Mouse (Mus musculus) heart, embryonic 14.5 days (tissue): ENCODE measurements at regions not wholly inside any gene's neighbourhood (a gene's known extent, or its start where the extent isn't known, plus 50 kb on each side); places are given as distances from the start of the nearest gene placed in this dataset.

Experiments used
- ATAC-seq: fragments of 200-750 bp; cut with Nextera tagmentation; 2 replicates; pipeline ENCODE4 v1.8.0; 2017; ENCODE audit warnings: low read depth, moderate TSS enrichment; ENCODE audit not compliant: insufficient number of reproducible peaks, insufficient read depth, low FRiP score
- H3K27ac ChIP-seq, 2 experiments: fragments of 200-500 bp in 1 of 2; fragments of 300-500 bp in 1 of 2; sonication (generic) in 1 of 2; replicated peaks in 1 of 2; 2 replicates each; pipeline ENCODE4 v1.5.1; 2012 to 2014; ENCODE audit warnings: low read depth in 2 of 2, low read length in 2 of 2, control low read depth in 1 of 2, mild to moderate bottlenecking in 1 of 2, mixed read lengths in 1 of 2; ENCODE audit not compliant: control insufficient read depth in 1 of 2, insufficient read depth in 1 of 2
- H3K27me3 ChIP-seq: fragments of 300-500 bp; sonication (generic); 2 replicates; pipeline ENCODE4 v1.6.1; 2014; ENCODE audit warnings: mild to moderate bottlenecking, low read length, control low read depth; ENCODE audit not compliant: control insufficient read depth, insufficient read depth
- H3K36me3 ChIP-seq: fragments of 300-500 bp; sonication (generic); 2 replicates; pipeline ENCODE4 v1.6.1; 2014; ENCODE audit warnings: mild to moderate bottlenecking, control low read depth, low read length, mixed read lengths; ENCODE audit not compliant: control insufficient read depth, insufficient read depth
- H3K4me1 ChIP-seq, 2 experiments: fragments of 200-500 bp in 1 of 2; fragments of 300-500 bp in 1 of 2; sonication (generic) in 1 of 2; 2 replicates each; pipeline ENCODE4 v1.6.1; 2012 to 2014; ENCODE audit warnings: low read length in 2 of 2, control low read depth in 1 of 2, mixed read lengths in 1 of 2; ENCODE audit not compliant: control insufficient read depth in 2 of 2, insufficient read depth in 2 of 2
- H3K4me2 ChIP-seq: fragments of 300-500 bp; sonication (generic); 2 replicates; pipeline ENCODE4 v1.6.1; 2014; ENCODE audit warnings: mild to moderate bottlenecking, low read length
- H3K4me3 ChIP-seq, 2 experiments: fragments of 200-500 bp in 1 of 2; fragments of 300-500 bp in 1 of 2; sonication (generic) in 1 of 2; 2 replicates each; pipeline ENCODE4 v1.5.1; 2012 to 2014; ENCODE audit warnings: low read length in 2 of 2, mild to moderate bottlenecking in 2 of 2, control low read depth in 1 of 2, low read depth in 1 of 2, moderate library complexity in 1 of 2; ENCODE audit not compliant: control insufficient read depth in 1 of 2, insufficient read depth in 1 of 2
- H3K9ac ChIP-seq: fragments of 300-500 bp; sonication (generic); 2 replicates; pipeline ENCODE4 v1.6.1; 2014; ENCODE audit warnings: mild to moderate bottlenecking, low read length
- H3K9me3 ChIP-seq: fragments of 300-500 bp; sonication (generic); 2 replicates; pipeline ENCODE4 v1.6.1; 2016; ENCODE audit warnings: low read length, control low read depth; ENCODE audit not compliant: control insufficient read depth
- WGBS: fragments of 180-500 bp; shearing (Covaris S2); extraction: QIAGEN DNeasy Blood & Tissue Kit; methylation state at CpG from one replicate; pipeline ENCODE4 v1.1.7; 2014; 5-methylcytosine and 5-hydroxymethylcytosine counted together

- 11% methylated on average over 8 of the region's 8 CpGs for WGBS
- Histone ChIP-seq H3K27ac (no peak overlapping the region), H3K9ac (no peak overlapping the region), H3K27me3 (no peaks in the 10 kb centered on the region), H3K4me3 (no peak overlapping the region), H3K4me2 (no peak overlapping the region), H3K9me3 (no peaks in the 10 kb centered on the region), H3K36me3 (no peaks in the 10 kb centered on the region), H3K4me1 (peaks cover 3 to 6% of the 10 kb centered on the region in 2 experiments; a peak in 1 of 4 replicates)
- ATAC-seq, result no peak
Measured at GRCm38 (mm10) chr6:143324636-143325035, 157.6 kb downstream of the Etnk1 start.

- H3K4me3 ChIP-seq, result peak overlapping the region in 1 of 2 experiments; percentile 8; a peak in 1 of 4 replicates
- no peaks in the 10 kb centered on the region for H3K36me3 ChIP-seq
- H3K9ac ChIP-seq, result no peak overlapping the region
- H3K9me3 ChIP-seq, result no peaks in the 10 kb centered on the region
- no peak overlapping the region for H3K27ac ChIP-seq
- WGBS, result 72% methylated on average over 22 of the region's 22 CpGs
- no peak for ATAC-seq
- H3K4me1 ChIP-seq, result peaks cover 3 to 6% of the 10 kb centered on the region in 2 experiments; a peak in 1 of 4 replicates
- H3K4me2 ChIP-seq, result peak overlapping the region; percentile 28; the same call in 1 of the 2 replicates
- H3K27me3 ChIP-seq, result no peaks in the 10 kb centered on the region
Measured at GRCm38 (mm10) chr6:143326956-143327722, 160.1 kb downstream of the Etnk1 start.

GRCm38 (mm10) chr6:143327788-143328187 lies 160.8 kb downstream of the Etnk1 start:
- Histone ChIP-seq H3K4me2 (peak overlapping the region; percentile 36), H3K4me1 (peaks cover 3 to 6% of the 10 kb centered on the region in 2 experiments; a peak in 1 of 4 replicates), H3K27me3 (no peaks in the 10 kb centered on the region), H3K9ac (no peak overlapping the region), H3K9me3 (no peaks in the 10 kb centered on the region), H3K4me3 (no peak overlapping the region), H3K36me3 (no peaks in the 10 kb centered on the region), H3K27ac (no peak overlapping the region)
- no peak for ATAC-seq
- 73% methylated on average over 8 of the region's 8 CpGs for WGBS

- Histone ChIP-seq H3K27me3 (no peaks in the 10 kb centered on the region), H3K36me3 (no peaks in the 10 kb centered on the region), H3K4me1 (peaks cover 3 to 6% of the 10 kb centered on the region in 2 experiments; a peak in 1 of 4 replicates), H3K9ac (no peak overlapping the region), H3K4me2 (peak overlapping the region; percentile 36), H3K27ac (no peak overlapping the region), H3K9me3 (no peaks in the 10 kb centered on the region), H3K4me3 (no peak overlapping the region)
- no peak for ATAC-seq
- WGBS, result 28% methylated on average over 9 of the region's 9 CpGs
Measured at GRCm38 (mm10) chr6:143328202-143328601, 161.2 kb downstream of the Etnk1 start.

GRCm38 (mm10) chr6:143329096-143329495 lies 162.1 kb downstream of the Etnk1 start:
- Histone ChIP-seq H3K4me1 (peaks cover 3 to 6% of the 10 kb centered on the region in 2 experiments; a peak in 1 of 4 replicates), H3K9ac (no peak overlapping the region), H3K36me3 (no peaks in the 10 kb centered on the region), H3K27me3 (no peaks in the 10 kb centered on the region), H3K27ac (no peak overlapping the region), H3K9me3 (no peaks in the 10 kb centered on the region), H3K4me3 (no peak overlapping the region), H3K4me2 (no peak overlapping the region)
- 73% methylated on average over 5 of the region's 5 CpGs for WGBS
- ATAC-seq, result no peak

GRCm38 (mm10) chr6:143333493-143333892 lies 166.5 kb downstream of the Etnk1 start:
- Histone ChIP-seq H3K27ac (no peak overlapping the region), H3K4me3 (no peak overlapping the region), H3K9me3 (peaks cover 5% of the 10 kb centered on the region; the same call in 1 of the 2 replicates), H3K9ac (no peak overlapping the region), H3K4me1 (0 out of 4 replicates have a peak, but pooled peaks cover 0 to under 1% of the 10 kb centered on the region in 2 experiments), H3K36me3 (no peaks in the 10 kb centered on the region), H3K27me3 (no peaks in the 10 kb centered on the region), H3K4me2 (no peak overlapping the region)
- no peak for ATAC-seq
- WGBS, result 88% methylated on average over 8 of the region's 8 CpGs

- ATAC-seq, result no peak
- Histone ChIP-seq H3K27me3 (no peaks in the 10 kb centered on the region), H3K27ac (no peak overlapping the region), H3K4me2 (no peak overlapping the region), H3K36me3 (no peaks in the 10 kb centered on the region), H3K4me1 (no peaks in the 10 kb centered on the region), H3K9ac (no peak overlapping the region), H3K4me3 (no peak overlapping the region), H3K9me3 (peaks cover 5% of the 10 kb centered on the region; the same call in 1 of the 2 replicates)
- 70% methylated on average over 4 of the region's 4 CpGs for WGBS
Measured at GRCm38 (mm10) chr6:143336574-143336973, 169.6 kb downstream of the Etnk1 start.
